Mouse (Mus musculus) ES-E14 (cell line): ENCODE data around the gene Il10rb.

Source experiments
- CHD2 ChIP-seq: IDR thresholded peaks from 2 replicates; pipeline ENCODE4 v1.6.1; 2014; ENCODE audit warnings: mild to moderate bottlenecking, low read depth, low read length, inconsistent platforms
- ZC3H11A ChIP-seq: IDR thresholded peaks from 2 replicates; pipeline ENCODE4 v1.6.1; 2012; ENCODE audit warnings: low read depth, mild to moderate bottlenecking, inconsistent platforms, low read length, borderline replicate concordance

DNA sequence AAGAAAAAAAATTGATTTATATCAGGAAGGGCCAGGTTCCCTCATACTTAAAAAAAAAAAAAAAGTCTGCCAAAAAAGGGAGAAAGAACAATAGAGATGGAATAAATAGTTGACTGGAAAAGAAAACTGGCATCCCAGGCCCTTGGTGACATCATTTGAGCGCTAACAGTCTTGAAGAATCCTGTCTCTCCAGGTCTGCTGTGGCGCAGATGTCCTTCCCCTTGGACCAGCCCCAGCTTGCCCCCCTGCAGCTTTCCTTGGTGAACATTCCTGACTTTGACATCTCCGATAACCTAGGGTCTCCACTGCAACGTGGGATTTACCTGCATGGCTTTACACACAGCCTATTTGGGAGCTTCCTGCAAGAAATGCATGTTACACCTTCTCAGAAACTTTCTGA is 24.4 kb upstream of the Il10rb start:
- TF ChIP-seq ZC3H11A (no peak), CHD2 (no peak)
